Mouse (Mus musculus) urinary bladder, postnatal 36 days (tissue): Measurements from ENCODE around the gene Ooep.

ENCODE experiments used
- DNase-seq, 2 experiments: peaks; one replicate each; pipeline ENCODE4 v3.0.0; 2022; ENCODE audit warnings: low spot score in 2 of 2, mixed read lengths in 1 of 2

The Ooep gene

DNA sequence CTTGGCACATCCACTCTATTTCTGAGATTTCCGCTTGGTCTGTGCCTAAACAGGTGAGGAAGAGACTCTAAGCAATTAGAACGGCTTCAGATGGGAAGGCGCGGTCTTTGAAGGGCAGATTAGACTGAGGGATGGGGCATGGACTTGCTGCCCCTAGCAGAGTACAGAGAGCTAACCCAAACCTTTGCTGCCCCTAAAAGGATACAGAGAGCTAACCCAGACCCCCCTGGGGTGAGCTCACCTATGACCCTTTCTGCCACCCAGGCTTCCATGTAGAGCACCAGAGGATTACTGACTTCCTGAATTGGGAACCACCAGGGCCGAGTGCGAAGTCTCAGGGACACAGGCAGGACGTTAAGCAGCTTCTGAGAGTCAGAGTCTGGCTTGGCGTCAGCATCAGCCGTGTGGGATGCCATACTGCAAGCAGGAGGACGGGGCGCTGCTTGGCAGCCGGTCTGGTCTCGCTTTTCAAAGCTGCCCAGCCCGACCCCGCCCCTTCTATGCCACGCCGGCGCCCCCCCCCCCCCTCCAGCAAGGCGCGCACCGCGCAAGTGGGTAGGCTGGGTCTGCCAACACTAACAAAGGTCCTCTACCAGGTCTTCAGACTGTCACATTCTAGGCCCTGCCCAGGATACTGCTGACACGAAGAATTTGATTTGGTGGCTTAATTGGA, at the start of gene Ooep:
Ooep (minus strand) TSS at position 613 of the 673 bp plus-strand sequence.
- no peak for DNase-seq

DNA sequence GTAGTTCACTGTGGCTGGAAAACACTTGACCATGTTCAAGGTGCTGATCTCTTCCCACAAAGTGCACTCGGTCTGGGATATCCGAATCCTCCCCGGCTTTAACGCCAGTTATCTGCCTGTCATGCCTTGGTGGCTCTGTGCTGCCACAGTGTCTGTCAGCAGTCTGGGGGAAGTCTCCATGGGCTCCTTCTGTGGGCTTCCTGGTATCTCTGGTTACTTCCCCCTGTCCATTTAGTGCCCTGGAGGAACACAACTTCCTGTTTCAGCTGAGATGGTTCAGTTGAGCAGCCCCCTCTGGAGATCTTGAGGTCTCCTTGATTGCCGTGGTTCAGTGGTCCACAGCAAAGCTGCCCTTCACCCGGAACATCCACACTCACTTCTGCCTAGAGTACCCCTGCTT, 49.7 kb upstream of the Ooep start:
- no peak for DNase-seq

DNA sequence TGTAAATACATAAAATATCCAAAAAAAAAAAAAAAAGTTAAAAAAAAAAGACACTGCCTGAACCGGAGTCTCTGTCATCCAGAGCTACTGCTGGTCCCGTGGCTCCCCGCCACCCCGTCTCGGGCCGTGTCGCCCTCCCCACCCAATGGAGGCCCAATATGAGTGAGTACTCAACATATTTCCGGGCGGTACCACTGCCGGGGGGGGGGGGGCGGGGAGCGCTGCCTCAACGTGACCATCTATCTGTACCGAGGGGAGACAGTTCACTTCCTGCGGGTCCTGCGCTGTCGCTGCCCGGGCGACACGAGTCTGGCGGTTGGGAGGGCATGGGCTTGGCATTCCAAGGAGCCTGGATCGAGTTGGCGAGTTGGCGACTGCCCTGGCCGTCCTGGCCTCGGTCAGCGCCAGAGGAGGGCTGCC, 48.8 kb upstream of the Ooep start:
- DNase-seq: no peak

DNA sequence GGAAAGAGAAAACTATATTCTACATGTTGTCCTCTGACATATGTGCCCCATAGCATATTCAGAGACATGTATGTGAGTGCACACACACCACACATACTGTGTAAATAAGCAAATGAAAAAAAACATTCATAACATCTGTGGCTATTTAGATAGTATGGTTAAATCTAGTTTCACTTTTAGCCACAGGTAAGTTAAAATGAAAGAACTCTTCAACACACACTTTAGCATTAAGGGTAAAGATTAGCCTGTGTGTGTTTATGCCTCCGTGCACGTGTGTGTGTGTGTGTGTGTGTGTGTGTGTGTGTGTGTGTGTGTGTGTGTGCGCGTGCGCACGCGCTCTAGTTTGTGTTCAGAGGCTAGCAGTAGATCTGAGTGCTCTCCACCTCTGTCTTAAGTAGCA, 23.1 kb upstream of the Ooep start:
- DNase-seq: no peak

DNA sequence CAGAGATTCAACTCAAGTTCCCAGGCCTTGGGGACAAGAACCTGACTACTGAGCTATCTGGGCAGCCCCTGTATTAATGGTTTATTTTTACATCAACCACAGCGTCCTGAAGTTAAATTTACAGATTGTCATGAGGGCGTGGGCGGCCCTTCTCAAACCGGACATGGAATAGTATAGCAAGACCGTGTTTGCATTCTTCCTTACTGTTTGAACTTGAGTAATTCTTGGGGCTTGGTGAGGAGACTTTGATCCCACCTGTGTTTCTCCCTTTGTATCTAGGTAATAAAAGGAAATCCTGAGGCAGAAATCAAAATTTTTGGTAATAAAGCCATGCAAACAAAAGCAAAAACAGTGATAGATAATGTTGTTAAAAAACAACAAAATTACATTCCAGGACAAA, 22.0 kb upstream of the Ooep start:
- no peak for DNase-seq

DNA sequence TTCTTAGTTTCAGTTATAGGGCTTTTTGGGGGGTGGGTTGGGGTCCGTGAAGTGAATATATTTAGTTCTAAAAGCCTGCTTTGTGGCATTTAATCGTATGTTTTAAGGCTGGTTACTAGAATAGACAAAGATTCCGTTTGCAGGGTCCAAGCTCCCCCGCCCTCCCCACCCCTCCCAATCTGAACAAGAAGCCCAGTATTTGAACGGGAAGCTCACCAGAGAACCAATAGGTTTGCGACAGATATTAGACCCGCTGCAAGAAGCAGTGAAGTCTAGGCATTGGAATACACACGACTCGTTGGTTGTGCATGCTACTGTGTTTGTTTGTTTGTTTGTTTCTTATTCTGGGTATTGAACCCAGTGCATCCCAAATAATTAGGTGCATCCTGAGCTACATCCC, 18.0 kb upstream of the Ooep start:
- no peak for DNase-seq

DNA sequence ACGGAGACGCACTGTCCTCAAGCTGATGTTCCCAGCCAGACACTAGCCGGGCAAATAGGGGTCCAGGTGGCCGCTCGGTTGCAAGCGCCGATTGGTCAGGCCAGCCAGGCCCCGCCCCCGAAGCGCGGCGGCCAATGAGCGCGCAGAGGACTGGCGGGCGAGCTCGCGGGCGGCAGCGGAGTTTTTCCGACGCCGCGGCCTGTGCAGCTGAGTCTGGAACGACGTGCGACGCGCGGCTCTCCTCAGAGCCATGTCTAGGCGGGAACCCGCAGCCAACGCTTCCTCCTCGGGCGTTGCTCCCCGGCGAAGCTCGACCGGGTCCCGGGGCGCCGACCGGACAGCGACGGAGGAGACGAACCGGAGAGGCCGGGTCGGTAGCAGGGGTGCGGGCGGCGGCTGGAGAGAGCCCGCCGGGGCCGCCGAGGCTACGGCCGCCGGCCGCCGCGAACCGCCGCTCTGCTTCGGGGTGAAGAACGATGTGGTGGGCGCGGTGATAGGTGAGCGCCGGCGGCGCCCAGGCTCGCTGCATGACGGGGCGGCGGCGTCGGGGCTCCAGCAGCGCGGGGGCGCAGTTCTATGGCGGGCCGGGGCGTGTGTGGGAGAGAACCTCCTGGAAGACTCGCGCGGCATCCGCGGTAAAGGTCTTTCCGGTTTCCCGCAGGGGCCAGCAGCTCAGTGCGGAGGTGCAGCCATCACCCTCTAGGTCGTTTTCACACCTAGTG, 17.3 kb upstream of the Ooep start, which contains the start of gene Ddx43:
Ddx43 (plus strand) TSS at position 148 of the 722 bp plus-strand sequence.
- DNase-seq: peak; percentile 7 to 28

DNA sequence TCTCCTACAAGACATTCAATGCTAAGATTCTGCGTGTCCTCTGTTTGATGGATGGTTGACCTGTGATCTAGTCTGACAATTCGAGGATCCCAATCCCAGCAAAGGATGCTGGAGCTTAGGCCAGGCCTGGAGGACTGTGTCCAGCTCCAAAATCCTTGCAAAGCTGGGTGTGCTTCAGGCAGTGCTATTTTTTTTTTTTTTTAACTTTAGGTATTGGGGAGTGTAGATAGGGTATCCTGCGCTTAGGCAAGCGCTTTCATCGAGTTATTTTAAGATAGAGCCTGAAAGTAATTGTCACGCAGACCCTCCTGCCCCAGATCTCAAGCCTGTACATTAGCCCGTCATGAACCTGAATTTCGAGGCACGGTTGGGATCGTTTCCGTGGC, 16.7 kb upstream of the Ooep start:
- DNase-seq: no peak

DNA sequence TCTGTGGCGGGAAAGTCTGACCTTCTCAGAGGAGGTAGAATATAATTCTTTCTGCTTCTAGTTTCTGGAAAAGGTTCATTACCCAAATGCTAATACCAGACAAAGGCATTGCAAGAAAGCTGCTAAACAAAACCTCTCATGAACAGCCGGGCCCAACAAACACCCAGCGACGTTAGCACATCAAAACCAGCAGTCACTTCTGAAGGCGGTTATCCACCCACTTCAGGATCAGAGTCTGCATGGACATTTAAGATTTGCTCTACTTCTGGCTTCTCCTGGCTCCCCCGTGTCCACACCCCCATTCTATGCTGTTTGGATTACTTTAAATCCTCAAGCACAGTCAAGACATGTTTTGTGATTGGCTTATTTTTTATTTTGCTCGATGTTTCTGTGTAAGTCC, 16.1 kb upstream of the Ooep start:
- DNase-seq: no peak

DNA sequence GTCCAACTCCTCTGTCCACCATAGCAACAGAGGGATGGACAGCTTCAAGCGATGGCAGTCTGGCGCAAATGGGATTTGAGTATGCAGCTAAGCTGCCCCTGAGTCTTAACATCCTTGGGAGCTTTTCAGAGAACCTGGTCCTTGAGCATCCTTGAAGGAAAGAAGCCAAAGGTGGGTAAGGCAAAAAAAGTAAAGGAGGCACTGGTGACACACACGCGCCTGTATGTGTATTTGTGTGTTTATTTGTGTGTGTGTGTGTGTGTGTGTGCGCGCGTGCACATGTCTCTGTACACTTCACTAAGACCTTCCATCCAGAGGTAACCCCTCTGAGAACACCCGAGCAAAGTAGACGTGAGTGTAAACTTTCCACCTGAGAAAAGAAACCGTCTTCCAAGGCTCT, 15.2 kb upstream of the Ooep start:
- no peak for DNase-seq

DNA sequence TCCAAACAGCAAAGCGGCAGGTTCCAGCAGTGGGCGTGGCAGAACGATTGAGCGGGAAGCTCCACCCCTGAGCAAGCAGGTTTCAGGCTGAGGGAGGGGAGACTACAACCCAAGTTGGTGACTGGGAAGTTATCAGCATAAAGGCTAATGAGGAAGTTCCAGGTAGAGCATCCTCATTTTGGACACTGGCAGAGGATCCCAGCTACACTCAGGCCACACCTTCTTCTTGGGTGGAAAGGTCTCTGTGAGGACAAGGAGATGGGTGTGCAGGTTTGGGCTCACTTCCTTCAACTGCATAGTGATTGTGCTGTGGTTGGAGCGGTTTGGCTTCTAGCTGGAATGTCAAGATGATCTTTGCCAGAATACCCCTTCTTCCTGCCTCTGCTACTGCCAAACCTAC, 11.5 kb upstream of the Ooep start:
- DNase-seq: no peak

DNA sequence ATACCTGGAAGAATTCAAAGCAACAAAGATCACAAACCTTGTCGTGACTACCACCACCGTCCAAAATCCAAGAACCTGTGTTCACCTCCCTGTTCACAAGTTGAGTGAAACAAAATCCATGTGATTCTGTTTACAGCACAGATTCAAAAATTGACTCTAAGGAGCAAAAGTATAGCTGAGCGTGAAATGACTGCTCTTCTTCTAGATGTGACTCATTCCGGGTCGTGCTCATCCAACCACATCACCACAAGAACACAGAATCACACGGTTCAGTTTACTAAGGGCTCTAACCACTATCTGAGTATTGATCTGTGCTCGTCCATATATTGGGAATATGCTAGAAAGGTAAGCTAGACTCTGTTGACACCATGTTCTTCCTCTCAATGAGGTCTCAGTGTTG, 8.4 kb upstream of the Ooep start:
- no peak for DNase-seq

DNA sequence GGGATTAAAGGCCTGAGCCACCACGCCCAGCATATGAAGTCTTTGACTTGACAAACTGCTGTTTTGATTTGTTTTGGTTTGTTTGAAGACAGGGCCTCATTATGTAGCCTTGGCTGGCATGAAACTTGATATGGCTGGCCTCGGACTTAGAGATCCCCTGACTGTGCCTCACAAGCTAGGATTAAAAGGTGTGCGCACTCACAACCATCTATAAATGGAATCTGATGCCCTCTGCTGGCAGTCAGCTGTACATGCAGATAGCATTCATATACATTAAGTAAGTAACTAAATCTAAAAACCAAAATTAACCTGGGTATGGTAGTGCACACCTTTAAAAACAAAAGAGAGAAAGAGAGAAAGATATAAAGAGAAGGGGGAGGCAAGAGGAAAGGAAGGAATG, 7.4 kb upstream of the Ooep start:
- no peak for DNase-seq

DNA sequence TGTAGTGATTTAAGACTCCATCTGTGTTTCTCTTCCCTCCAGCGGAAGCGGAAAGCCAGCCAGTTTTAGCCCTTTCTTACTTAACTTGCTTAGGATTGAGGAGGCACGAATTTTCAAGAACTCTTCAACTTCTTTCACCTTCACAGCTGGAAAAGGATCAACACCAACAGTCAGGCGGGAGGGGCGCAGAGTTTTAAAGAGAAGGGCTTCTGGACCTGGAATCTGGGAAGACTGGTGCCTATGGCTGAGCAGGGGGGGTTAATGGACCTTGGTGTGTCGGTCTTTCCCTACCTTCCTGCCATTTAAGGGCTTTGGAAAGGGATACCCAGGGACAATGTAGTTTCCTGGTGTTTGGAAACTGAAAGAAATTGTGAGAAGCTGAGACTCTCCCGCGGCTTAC, 979 bp downstream of the Ooep start:
- DNase-seq: no peak

DNA sequence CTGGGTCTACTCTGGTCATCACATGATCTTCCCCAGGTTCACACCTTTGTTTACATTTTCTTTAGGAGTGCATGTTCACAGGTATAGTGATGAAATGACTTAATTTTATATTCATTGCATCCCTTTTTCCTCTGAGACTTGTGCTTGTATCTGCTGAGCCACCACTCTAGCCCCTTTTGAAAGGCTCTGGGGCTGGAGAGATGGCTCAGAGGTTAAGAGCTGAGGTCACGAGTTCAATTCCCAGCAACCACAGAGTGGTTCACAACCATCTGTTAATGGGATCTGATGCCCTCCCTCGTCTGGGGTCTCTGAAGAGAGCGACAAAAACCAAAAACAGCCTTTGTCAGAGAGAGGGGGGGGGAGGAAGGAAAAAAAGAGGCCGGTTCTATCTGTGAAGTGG, 3.0 kb downstream of the Ooep start:
- DNase-seq: no peak

DNA sequence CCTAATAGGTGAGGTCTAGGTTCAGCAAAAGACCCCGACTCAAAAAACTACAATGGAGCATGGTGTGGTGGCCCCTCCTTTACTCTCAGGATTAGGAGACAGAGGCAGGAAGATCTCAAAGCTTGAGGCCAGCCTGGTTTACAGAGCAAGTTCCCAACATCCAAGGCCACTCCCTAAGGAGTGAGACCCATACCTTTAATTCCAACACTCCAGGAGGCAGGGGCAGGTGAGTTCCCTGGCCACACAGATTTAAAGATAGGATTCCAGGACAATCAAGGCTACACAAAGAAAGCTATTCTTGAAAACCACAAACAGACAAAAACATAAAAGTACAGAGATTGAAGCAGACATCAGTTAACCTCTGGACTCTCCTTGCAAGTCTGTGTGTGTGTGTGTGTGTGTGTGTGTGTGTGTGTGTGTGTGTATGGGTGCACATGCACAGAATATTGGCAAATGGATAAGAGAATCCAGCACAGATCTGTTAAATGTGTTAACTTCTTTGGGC, 3.6 kb downstream of the Ooep start:
- no peak for DNase-seq

DNA sequence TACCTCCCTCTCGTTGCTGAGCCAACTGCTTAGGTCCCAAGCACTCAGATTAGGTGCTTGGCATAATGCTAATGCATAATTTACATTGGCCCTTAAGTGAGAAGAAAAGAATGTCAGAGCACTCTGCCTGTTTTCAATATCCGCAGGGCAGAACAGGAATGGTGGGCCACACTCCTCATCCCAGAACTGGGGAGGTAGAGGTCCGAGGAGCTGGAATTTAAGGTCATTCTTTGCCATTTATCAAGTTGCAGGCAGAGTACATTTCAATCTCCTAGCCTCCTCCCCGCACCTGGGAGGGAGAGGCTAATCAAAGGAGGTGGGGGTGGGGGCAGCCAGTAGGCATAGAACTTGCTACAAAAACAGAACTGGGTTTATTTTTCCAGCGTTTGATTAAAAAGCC, 4.1 kb downstream of the Ooep start:
- DNase-seq: no peak

DNA sequence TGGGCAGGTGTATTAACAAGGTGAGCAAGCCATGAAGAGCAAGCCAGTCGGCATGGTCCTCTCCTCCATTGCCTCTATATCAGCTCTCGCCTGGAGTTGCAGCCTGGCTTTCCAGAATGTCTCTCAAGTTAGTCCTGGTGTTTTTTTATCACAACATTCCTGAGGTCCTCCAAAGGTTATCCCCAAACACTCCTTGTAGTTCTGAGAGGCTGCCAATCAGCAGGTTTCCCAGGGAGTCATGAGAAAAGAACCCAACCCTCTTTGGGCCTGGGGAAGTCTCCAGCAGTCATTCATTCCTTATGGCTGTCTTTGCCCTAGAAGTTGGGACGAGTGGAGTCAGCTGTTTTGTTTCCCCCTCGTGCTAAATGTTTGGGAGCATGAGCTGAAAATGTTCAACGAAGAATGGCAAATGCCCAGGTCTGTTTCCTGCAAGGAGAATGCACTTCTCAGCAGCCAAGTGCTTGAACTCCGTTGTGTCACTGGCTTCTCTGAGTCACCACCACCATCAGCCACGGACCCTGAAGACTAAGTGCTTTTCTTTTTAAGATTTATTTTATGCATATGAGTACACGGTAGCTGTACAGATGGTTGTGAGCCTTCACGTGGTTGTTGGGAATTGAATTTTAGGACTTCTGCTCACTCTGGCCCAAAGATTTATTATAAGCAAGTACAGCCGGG, 5.6 kb downstream of the Ooep start:
- DNase-seq: no peak

DNA sequence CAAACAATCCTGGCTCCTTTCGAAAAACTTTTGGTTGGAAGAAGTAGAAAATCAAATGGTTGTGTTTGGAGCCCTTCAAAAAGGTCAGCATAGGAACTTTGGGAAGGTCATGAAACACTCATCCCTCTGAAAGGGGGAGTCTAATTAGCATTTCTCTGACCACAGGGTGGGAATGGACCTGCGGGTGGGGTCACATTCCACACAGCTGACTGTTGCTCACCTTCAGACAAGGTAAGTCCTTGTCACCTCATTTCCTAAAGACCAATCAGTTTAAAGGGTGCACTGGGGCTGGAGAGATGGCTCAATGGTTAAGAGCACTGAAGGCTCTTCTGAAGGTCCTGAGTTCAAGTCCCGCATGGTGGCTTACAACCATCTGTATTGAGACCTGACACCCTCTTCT, 7.1 kb downstream of the Ooep start:
- no peak for DNase-seq

DNA sequence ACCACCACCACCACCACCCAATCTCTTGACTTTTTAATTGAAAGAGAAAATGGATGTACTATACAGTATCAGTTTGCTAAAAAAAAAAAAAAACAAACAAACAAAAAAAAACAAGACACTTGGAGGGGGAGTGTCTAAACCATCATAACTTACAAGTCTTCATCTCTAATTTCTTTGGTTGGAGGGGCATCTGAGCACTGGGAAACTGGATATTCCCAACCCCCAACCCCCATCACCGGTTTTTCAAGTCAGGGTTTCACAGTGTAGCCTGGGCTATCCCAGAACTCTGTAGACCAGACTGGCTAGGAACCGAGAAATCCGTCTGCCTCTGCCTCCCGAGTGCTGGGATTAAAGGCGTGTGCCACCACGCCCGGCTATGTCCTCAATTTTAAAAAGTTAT, 8.7 kb downstream of the Ooep start:
- DNase-seq: no peak

DNA sequence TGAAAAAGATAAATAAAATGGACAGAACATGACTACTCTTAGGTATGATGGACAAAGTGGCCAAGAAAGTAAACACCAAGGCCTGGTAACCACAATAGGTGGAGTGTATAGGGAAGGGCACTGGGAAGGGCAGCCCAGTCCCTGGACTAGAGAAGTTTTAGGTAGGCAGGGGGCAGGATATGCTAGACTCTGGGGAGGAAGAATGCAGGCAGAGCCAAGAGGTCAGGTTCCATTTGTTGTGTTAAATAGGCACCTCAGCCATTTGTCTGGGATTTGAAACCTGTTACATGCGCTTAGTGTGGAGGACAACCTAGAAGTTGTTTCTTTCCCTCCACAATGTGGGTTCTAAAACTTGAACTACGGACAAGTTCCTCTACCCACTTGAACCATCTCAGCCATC, 9.2 kb downstream of the Ooep start:
- no peak for DNase-seq

DNA sequence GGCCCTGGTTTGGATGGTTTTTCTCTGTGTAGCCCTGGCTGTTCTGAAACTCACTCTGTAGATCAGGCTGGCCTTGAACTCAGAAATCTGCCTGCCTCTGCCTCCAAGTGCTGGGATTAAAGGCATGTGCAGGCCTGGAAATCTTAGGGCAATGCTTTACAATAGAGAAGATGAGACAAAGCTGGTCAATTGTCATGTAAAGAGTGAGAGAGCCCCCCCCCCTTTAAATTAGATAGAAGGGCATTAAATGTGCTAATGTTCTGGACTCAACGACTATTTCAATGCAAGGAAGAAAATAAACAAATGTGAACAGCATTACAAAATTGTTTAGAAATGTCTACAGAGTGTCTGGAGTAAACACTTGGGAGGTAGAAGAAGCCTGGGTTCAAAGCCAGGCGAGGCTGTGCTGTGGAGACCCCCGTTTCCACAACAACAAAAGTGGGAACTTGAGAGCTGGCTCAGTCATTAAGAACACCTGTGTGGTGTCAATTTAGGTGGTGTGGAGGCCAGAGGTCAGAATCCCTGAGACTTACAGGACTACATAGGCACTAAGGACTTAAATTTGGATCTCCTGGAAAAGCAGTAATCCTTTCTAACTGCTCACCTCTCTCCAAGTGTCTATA, 9.7 kb downstream of the Ooep start:
- DNase-seq: no peak
